Mouse (Mus musculus) brain, adult 10 weeks (tissue): ENCODE measurements around the gene Olfr1445. TPM values are rescaled to one million over a fixed set of nuclear protein-coding genes. Genes with fewer than 3 reads are reported as not detected.

ENCODE experiments used
- polyA plus RNA-seq: library from polyadenylated mRNA; stranded (reverse); fragments of 350-450 nt; fragmentation: Illumina TruSeq; extraction: RNeasy Lipid Tissue Mini Kit (QIAGEN cat#74804); gene quantifications from one replicate; pipeline ENCODE4 v1.2.3, GENCODE M21; 2015; ENCODE audit warnings: low read depth, low replicate concordance

Gene Olfr1445
- polyA plus RNA-seq = not detected

DNA sequence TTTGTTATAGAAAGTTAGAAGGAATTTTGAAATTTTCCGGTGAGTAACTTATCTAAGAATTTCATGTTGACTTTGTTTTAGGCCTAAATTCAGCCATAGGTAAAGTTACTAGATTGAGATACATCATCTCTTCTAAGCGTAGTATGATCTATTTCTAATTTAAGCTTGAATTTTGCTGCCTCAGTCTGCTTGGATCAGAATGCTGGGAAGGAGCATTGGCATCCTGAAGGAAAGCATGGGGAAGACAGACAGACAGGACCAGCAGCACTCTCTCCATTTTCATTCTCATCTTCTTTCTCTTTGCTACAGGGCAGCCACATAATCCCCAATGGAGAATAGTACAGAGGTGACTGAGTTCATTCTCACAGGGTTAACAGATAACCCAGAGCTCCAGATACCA, at the start of gene Olfr1445:
Gene Olfr1445 (plus strand): TSS at position 301 of the 400 bp plus-strand sequence.

DNA sequence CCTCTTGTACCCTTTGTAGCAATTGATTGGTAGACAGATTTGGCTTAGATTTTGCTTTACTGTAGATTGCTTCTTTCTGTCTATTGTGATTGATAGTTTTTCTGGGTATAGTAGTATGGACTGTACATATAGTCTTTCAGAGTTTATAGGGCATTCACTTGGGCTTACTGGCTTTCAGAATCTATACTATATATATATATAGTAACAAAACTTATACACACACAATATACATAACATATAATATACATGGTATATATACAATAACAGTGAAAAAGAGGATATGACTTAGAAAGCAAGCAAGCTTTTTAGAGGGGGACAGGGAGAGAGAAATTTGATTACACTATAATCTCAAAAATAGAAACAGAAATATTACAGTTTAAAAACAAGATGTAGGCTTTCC, 37.3 kb upstream of the Olfr1445 start, which contains the start of gene Gm5244:
Gene Gm5244 (plus strand): TSS at position 301 of the 400 bp plus-strand sequence.

DNA sequence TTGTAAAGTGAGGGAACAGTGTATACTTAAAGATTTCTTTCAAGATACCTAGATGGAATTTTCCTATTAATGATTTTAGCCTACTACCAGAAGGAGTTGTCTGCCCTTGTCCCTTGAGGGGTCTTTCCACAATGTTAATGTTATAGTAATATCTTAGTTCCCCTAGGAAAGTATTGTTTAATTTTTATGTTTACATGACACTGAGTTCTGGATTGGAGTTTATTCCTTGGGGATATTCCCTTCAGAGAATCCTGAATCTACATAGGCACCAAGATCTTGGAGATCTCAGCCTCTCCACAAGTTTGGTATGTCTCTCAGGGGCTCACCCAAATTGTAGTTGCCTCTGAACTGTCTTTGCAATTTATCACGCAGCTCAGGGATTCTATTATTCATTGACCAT, 26.7 kb upstream of the Olfr1445 start, which contains the start of gene Olfr1444:
Gene Olfr1444 (plus strand): TSS at position 301 of the 400 bp plus-strand sequence.

DNA sequence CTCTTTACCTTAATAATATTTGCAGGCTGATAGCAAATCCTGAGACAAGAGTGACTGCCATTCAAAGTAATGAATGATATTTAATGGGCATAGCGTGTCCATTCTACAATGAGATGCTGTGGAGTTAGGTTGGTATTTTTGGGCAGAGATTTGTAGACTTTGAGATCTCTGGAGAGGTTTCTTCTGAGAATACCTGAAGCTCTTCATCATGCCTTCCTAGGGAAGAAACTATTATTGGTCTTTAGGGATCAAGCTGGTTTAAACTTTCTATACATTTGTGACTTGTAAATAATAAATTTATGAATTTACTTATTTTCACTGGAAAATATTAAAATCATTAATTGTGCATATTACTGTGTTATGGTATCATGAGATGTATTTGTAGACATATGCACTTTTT, 9.8 kb downstream of the Olfr1445 start, which contains the start of gene Olfr1446:
Gene Olfr1446 (minus strand): TSS at position 101 of the 400 bp plus-strand sequence.

GRCm38 (mm10) chr19:12903643-12904042, 20.0 kb downstream of the Olfr1445 start, which contains the start of gene Olfr1447:
Olfr1447 (minus strand) TSS chr19:12903743.

GRCm38 (mm10) chr19:12924319-12924718, 40.7 kb downstream of the Olfr1445 start, which contains the start of gene Olfr1448:
Olfr1448 (minus strand) TSS chr19:12924419.

DNA sequence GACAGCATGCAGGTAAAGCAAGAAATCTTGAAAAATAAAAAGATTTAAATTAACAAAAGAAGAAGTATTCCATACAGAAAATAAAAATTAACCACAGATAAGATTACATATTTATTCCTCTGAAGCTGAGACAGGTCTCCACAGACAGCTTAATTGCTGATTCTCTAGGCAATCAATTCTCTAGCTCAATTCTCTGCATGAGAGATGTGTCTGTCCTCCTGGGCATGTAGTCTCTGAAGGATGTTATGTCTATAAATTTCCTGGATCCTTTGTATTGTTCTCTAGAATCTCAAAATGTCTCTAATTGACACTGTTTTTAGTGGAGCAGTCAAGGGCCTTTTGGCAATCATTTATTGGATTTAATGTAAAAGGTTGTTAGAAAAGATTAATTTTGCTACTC, 46.9 kb downstream of the Olfr1445 start, which contains the start of gene Olfr1449:
Gene Olfr1449 (plus strand): TSS at position 301 of the 400 bp plus-strand sequence.

Other genes with a start within 250 kb of the Olfr1445 start
- not detected for gene Olfr1442, start 213.4 kb upstream of the Olfr1445 start, polyA plus RNA-seq
- not detected for gene Olfr1443, start 205.7 kb upstream of the Olfr1445 start, polyA plus RNA-seq
- not detected for gene Keg1, start 188.1 kb upstream of the Olfr1445 start, polyA plus RNA-seq
- 1.7 TPM for gene Cntf, start 118.2 kb upstream of the Olfr1445 start, polyA plus RNA-seq
- gene Zfp91, start 87.7 kb upstream of the Olfr1445 start, polyA plus RNA-seq = 72.9 TPM
- gene Lpxn, start 87.7 kb upstream of the Olfr1445 start, polyA plus RNA-seq = 2.2 TPM
- gene Gm5244, start 37.2 kb upstream of the Olfr1445 start, polyA plus RNA-seq = not detected
- not detected for gene Olfr1444, start 26.6 kb upstream of the Olfr1445 start, polyA plus RNA-seq
- not detected for gene Olfr1446, start 9.7 kb downstream of the Olfr1445 start, polyA plus RNA-seq
- gene Olfr1447, start 19.9 kb downstream of the Olfr1445 start, polyA plus RNA-seq = not detected
- not detected for gene Olfr1448, start 40.6 kb downstream of the Olfr1445 start, polyA plus RNA-seq
- not detected for gene Olfr1449, start 47.0 kb downstream of the Olfr1445 start, polyA plus RNA-seq
- not detected for gene Olfr1450, start 66.4 kb downstream of the Olfr1445 start, polyA plus RNA-seq
- not detected for gene Olfr1451, start 111.2 kb downstream of the Olfr1445 start, polyA plus RNA-seq
- not detected for gene Olfr1453, start 144.5 kb downstream of the Olfr1445 start, polyA plus RNA-seq
- not detected for gene Olfr1454, start 176.8 kb downstream of the Olfr1445 start, polyA plus RNA-seq
- not detected for gene Olfr1457, start 214.0 kb downstream of the Olfr1445 start, polyA plus RNA-seq
- gene Olfr1458, start 222.9 kb downstream of the Olfr1445 start, polyA plus RNA-seq = not detected